Mouse (Mus musculus) liver, adult 2 months (tissue): ENCODE data around the gene Elavl1.

ENCODE experiments used
- CTCF ChIP-seq: fragments of 200-500 bp; IDR thresholded peaks from 2 replicates; pipeline ENCODE4 v1.5.1; 2011; ENCODE audit warnings: low read depth, low read length, control low read depth
- POLR2A ChIP-seq: fragments of 200-500 bp; IDR thresholded peaks from 2 replicates; pipeline ENCODE4 v1.6.1; 2011; ENCODE audit warnings: low read length, control low read depth; ENCODE audit not compliant: insufficient read depth; ENCODE audit errors: extremely low read depth

DNA sequence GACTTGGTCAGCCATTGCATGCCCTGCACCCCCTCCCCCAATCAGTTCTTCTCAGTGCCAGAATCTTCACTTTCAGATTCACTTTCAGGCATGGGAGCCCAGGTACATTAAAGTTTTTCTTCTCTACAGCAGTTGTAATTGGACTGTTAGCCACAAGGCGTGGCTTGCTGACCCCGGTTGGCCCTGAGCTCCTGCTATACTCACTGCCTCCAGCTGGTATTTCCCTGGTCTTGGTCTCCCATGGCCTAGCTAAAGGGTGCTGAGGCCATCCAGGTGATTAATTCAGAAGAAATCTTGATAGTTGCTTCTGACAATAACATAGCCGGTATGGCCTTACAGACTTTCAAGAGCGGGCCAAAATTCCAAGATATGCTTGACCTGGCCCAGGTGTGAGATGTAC is 43.3 kb upstream of the Elavl1 start:
- TF ChIP-seq CTCF, result no peak
- no peak for TF ChIP-seq POLR2A
